Mouse (Mus musculus): ENCODE data around the gene Arid4b. TPM values are rescaled to one million over a fixed set of nuclear protein-coding genes. Genes with fewer than 3 reads are reported as not detected.

Arid4b gene
- polyA plus RNA-seq, 1 experiment from 2014 or later: 64.1 TPM

GRCm38 (mm10) chr13:14049878-14050277 is 13.2 kb upstream of the Arid4b start:
- Histone ChIP-seq H3K4me3 (ENCODE audit: low read length) (no peak overlapping the region), H3K9ac (ENCODE audit: low read length) (no peak overlapping the region), H3K4me1 (replicated peaks; ENCODE audit: control insufficient read depth, insufficient read depth, low read length) (no peaks in the 10 kb centered on the region), H3K9me3 (ENCODE audit: control insufficient read depth, low read length) (no peaks in the 10 kb centered on the region), H3K27me3 (ENCODE audit: control insufficient read depth, insufficient read depth, low read depth, low read length) (no peaks in the 10 kb centered on the region), H3K4me2 (ENCODE audit: low read depth, low read length) (no peak overlapping the region), H3K36me3 (ENCODE audit: control insufficient read depth, insufficient read depth, low read length) (peaks cover 33% of the 10 kb centered on the region), H3K27ac (ENCODE audit: low read length) (no peak overlapping the region)
- WGBS: 89% methylated on average over 1 of the region's 1 CpGs
- no peak for ATAC-seq (ENCODE audit: low read depth)

- Histone ChIP-seq H3K4me1 (replicated peaks; ENCODE audit: control insufficient read depth, insufficient read depth, low read length) (peaks cover under 1% of the 10 kb centered on the region), H3K4me2 (ENCODE audit: low read depth, low read length) (no peak overlapping the region), H3K27me3 (ENCODE audit: control insufficient read depth, insufficient read depth, low read depth, low read length) (no peaks in the 10 kb centered on the region), H3K27ac (ENCODE audit: low read length) (no peak overlapping the region), H3K4me3 (ENCODE audit: low read length) (no peak overlapping the region), H3K36me3 (ENCODE audit: control insufficient read depth, insufficient read depth, low read length) (peaks cover 21% of the 10 kb centered on the region), H3K9ac (ENCODE audit: low read length) (no peak overlapping the region), H3K9me3 (ENCODE audit: control insufficient read depth, low read length) (no peaks in the 10 kb centered on the region)
- WGBS: 83% methylated on average over 3 of the region's 3 CpGs
- ATAC-seq (ENCODE audit: low read depth): no peak
Measured at GRCm38 (mm10) chr13:14056801-14057200, 6.2 kb upstream of the Arid4b start.

GRCm38 (mm10) chr13:14059582-14059981 is 3.5 kb upstream of the Arid4b start:
- Histone ChIP-seq H3K4me3 (ENCODE audit: low read length) (no peak overlapping the region), H3K27ac (ENCODE audit: low read length) (no peak overlapping the region), H3K36me3 (ENCODE audit: control insufficient read depth, insufficient read depth, low read length) (peaks cover 6% of the 10 kb centered on the region; the same call in 1 of the 2 replicates), H3K4me2 (ENCODE audit: low read depth, low read length) (no peak overlapping the region), H3K27me3 (ENCODE audit: control insufficient read depth, insufficient read depth, low read depth, low read length) (no peaks in the 10 kb centered on the region), H3K9ac (ENCODE audit: low read length) (no peak overlapping the region), H3K9me3 (ENCODE audit: control insufficient read depth, low read length) (no peaks in the 10 kb centered on the region), H3K4me1 (replicated peaks; ENCODE audit: control insufficient read depth, insufficient read depth, low read length) (peaks cover 7% of the 10 kb centered on the region)
- no peak for ATAC-seq (ENCODE audit: low read depth)

GRCm38 (mm10) chr13:14062209-14063012 is 621 bp upstream of the Arid4b start:
- ATAC-seq (ENCODE audit: low read depth): no peak
- Histone ChIP-seq H3K27me3 (ENCODE audit: control insufficient read depth, insufficient read depth, low read depth, low read length) (no peaks in the 10 kb centered on the region), H3K4me3 (ENCODE audit: low read length) (peak overlapping the region; percentile 94), H3K4me2 (ENCODE audit: low read depth, low read length) (peak overlapping the region; percentile 85), H3K36me3 (ENCODE audit: control insufficient read depth, insufficient read depth, low read length) (0 out of 2 replicates have a peak, but pooled peaks cover 2% of the 10 kb centered on the region), H3K27ac (ENCODE audit: low read length) (peak overlapping the region; percentile 95), H3K9me3 (ENCODE audit: control insufficient read depth, low read length) (no peaks in the 10 kb centered on the region), H3K4me1 (replicated peaks; ENCODE audit: control insufficient read depth, insufficient read depth, low read length) (peaks cover 11% of the 10 kb centered on the region), H3K9ac (ENCODE audit: low read length) (peak overlapping the region; percentile 82)
- WGBS: 4% methylated on average over 11 of the region's 11 CpGs

- Histone ChIP-seq H3K4me1 (replicated peaks; ENCODE audit: control insufficient read depth, insufficient read depth, low read length) (peaks cover 11% of the 10 kb centered on the region), H3K36me3 (ENCODE audit: control insufficient read depth, insufficient read depth, low read length) (no peaks in the 10 kb centered on the region), H3K4me3 (ENCODE audit: low read length) (peak overlapping the region; percentile 97), H3K27ac (ENCODE audit: low read length) (peak overlapping the region; percentile 99), H3K4me2 (ENCODE audit: low read depth, low read length) (peak overlapping the region; percentile 62), H3K9me3 (ENCODE audit: control insufficient read depth, low read length) (no peaks in the 10 kb centered on the region), H3K9ac (ENCODE audit: low read length) (peak overlapping the region; percentile 98), H3K27me3 (ENCODE audit: control insufficient read depth, insufficient read depth, low read depth, low read length) (no peaks in the 10 kb centered on the region)
- peak; percentile 41 for ATAC-seq (ENCODE audit: low read depth)
- WGBS: 0% methylated on average over 22 of the region's 31 CpGs
Measured at GRCm38 (mm10) chr13:14063942-14064271, 875 bp downstream of the Arid4b start.

- H3K4me1 ChIP-seq (replicated peaks; ENCODE audit: control insufficient read depth, insufficient read depth, low read length): peaks cover 11% of the 10 kb centered on the region
- H3K36me3 ChIP-seq (ENCODE audit: control insufficient read depth, insufficient read depth, low read length): no peaks in the 10 kb centered on the region; the same call in 1 of the 2 replicates
- H3K9ac ChIP-seq (ENCODE audit: low read length): peak overlapping the region; percentile 98
- no peaks in the 10 kb centered on the region for H3K9me3 ChIP-seq (ENCODE audit: control insufficient read depth, low read length)
- no peaks in the 10 kb centered on the region for H3K27me3 ChIP-seq (ENCODE audit: control insufficient read depth, insufficient read depth, low read depth, low read length)
- peak overlapping the region; percentile 62 for H3K4me2 ChIP-seq (ENCODE audit: low read depth, low read length)
- no peak; the same call in 1 of the 2 replicates for ATAC-seq (ENCODE audit: low read depth)
- H3K4me3 ChIP-seq (ENCODE audit: low read length): peak overlapping the region; percentile 97
- H3K27ac ChIP-seq (ENCODE audit: low read length): peak overlapping the region; percentile 99
- WGBS: under 1% methylated on average over 65 of the region's 65 CpGs
Measured at GRCm38 (mm10) chr13:14064341-14065027, 1.5 kb downstream of the Arid4b start.

- Histone ChIP-seq H3K36me3 (ENCODE audit: control insufficient read depth, insufficient read depth, low read length) (no peaks in the 10 kb centered on the region; the same call in 1 of the 2 replicates), H3K9ac (ENCODE audit: low read length) (peak overlapping the region; percentile 98), H3K4me2 (ENCODE audit: low read depth, low read length) (peak overlapping the region; percentile 62), H3K9me3 (ENCODE audit: control insufficient read depth, low read length) (no peaks in the 10 kb centered on the region), H3K4me3 (ENCODE audit: low read length) (peak overlapping the region; percentile 97), H3K27ac (ENCODE audit: low read length) (peak overlapping the region; percentile 99; the same call in 1 of the 2 replicates), H3K4me1 (replicated peaks; ENCODE audit: control insufficient read depth, insufficient read depth, low read length) (peaks cover 11% of the 10 kb centered on the region), H3K27me3 (ENCODE audit: control insufficient read depth, insufficient read depth, low read depth, low read length) (no peaks in the 10 kb centered on the region)
- WGBS: 10% methylated on average over 9 of the region's 9 CpGs
- no peak for ATAC-seq (ENCODE audit: low read depth)
Measured at GRCm38 (mm10) chr13:14065028-14065380, 2.0 kb downstream of the Arid4b start.

GRCm38 (mm10) chr13:14065701-14066100 is 2.7 kb downstream of the Arid4b start:
- Histone ChIP-seq H3K4me2 (ENCODE audit: low read depth, low read length) (no peak overlapping the region), H3K9ac (ENCODE audit: low read length) (no peak overlapping the region), H3K27ac (ENCODE audit: low read length) (no peak overlapping the region), H3K27me3 (ENCODE audit: control insufficient read depth, insufficient read depth, low read depth, low read length) (no peaks in the 10 kb centered on the region), H3K9me3 (ENCODE audit: control insufficient read depth, low read length) (no peaks in the 10 kb centered on the region), H3K4me3 (ENCODE audit: low read length) (no peak overlapping the region), H3K4me1 (replicated peaks; ENCODE audit: control insufficient read depth, insufficient read depth, low read length) (peaks cover 11% of the 10 kb centered on the region), H3K36me3 (ENCODE audit: control insufficient read depth, insufficient read depth, low read length) (no peaks in the 10 kb centered on the region; the same call in 1 of the 2 replicates)
- ATAC-seq (ENCODE audit: low read depth): no peak
- 59% methylated on average over 1 of the region's 1 CpGs for WGBS

GRCm38 (mm10) chr13:14068035-14068434 is 5.0 kb downstream of the Arid4b start:
- no peak overlapping the region for H3K4me3 ChIP-seq (ENCODE audit: low read length)
- no peaks in the 10 kb centered on the region for H3K9me3 ChIP-seq (ENCODE audit: control insufficient read depth, low read length)
- no peaks in the 10 kb centered on the region; the same call in 1 of the 2 replicates for H3K36me3 ChIP-seq (ENCODE audit: control insufficient read depth, insufficient read depth, low read length)
- no peak overlapping the region for H3K9ac ChIP-seq (ENCODE audit: low read length)
- no peaks in the 10 kb centered on the region for H3K27me3 ChIP-seq (ENCODE audit: control insufficient read depth, insufficient read depth, low read depth, low read length)
- ATAC-seq (ENCODE audit: low read depth): no peak
- H3K4me1 ChIP-seq (replicated peaks; ENCODE audit: control insufficient read depth, insufficient read depth, low read length): peaks cover 4% of the 10 kb centered on the region
- no peak overlapping the region for H3K4me2 ChIP-seq (ENCODE audit: low read depth, low read length)
- no peak overlapping the region for H3K27ac ChIP-seq (ENCODE audit: low read length)
